Mouse (Mus musculus) cortical plate, adult 2 months (tissue): ENCODE measurements around the gene Pak4.

Source experiments
- CTCF ChIP-seq: fragments of 200-500 bp; IDR thresholded peaks from 2 replicates; pipeline ENCODE4 v1.5.1; 2011; ENCODE audit warnings: mild to moderate bottlenecking, control low read depth, low read length; ENCODE audit not compliant: insufficient read depth; ENCODE audit errors: extremely low read depth
- POLR2A ChIP-seq: fragments of 200-500 bp; IDR thresholded peaks from 2 replicates; pipeline ENCODE4 v1.6.1; 2011; ENCODE audit warnings: mild to moderate bottlenecking, low read length, control low read depth; ENCODE audit not compliant: insufficient read depth; ENCODE audit errors: extremely low read depth

- TF ChIP-seq CTCF, result no peak
- no peak for TF ChIP-seq POLR2A
These were observed 33.1 kb upstream of the Pak4 start, which contains the start of gene Acp7 for GRCm38 (mm10) chr7:28631073-28631472.
